Comparison of ENCODE assay signal across 11 mouse cellular contexts in the genomic region with DNA sequence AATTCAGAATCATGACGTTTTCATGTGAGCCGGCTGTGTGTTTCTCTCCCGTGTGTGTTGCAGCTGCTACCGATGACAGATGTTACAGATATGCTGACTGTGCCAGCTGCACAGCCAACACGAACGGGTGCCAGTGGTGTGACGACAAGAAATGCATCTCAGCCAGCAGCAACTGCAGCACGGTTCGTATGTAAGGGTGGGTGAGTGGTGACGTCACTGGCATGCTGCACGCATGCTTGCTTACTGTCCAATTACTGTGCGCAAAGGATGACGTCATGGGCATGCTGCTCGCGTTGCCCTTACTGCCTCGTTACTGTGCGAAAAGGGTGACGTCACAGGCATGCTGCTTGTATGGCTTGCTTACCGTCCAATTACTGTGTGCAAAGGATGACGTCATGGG.
DNase-seq lines count a peak whose midpoint lies in the region; ATAC-seq and TF ChIP-seq lines count a peak whose summit lies in the region.
"Had no signal": no experiment of that assay in that cellular context is flagged by ENCODE, and none has a peak within 500 bp of the region (broad histone marks: within the 10 kb centered on the region; RNA-seq: fewer than 3 reads in every experiment).

No protein-coding gene starts in this region.

- TF ChIP-seq RAD21 in MEL (IDR thresholded peaks at IDR 0.05; ENCODE audit: low read depth, low read length), result no peak

- no peak for TF ChIP-seq POLR2A in MEL (IDR thresholded peaks at IDR 0.05; ENCODE audit: control insufficient read depth in 1 of 2, insufficient read depth in 1 of 2, low read depth in 1 of 2, low read length in 2 of 2, poor library complexity in 1 of 2)

- H3K27me3 ChIP-seq in MEL (ENCODE audit: control insufficient read depth in 1 of 2, insufficient read depth in 2 of 2, low read length in 2 of 2), result no peaks in the 10 kb centered on the region
- H3K27me3 ChIP-seq: limb, embryonic 15.5 days had no signal

- no peak overlapping the region for H3K9ac ChIP-seq in MEL (ENCODE audit: control insufficient read depth, low read depth, low read length, poor library complexity, severe bottlenecking)
- H3K9ac ChIP-seq: limb, embryonic 15.5 days had no signal

- no peak overlapping the region for H3K27ac ChIP-seq in MEL (ENCODE audit: control insufficient read depth, low read depth, low read length)
- H3K27ac ChIP-seq: limb, embryonic 15.5 days had no signal

- no peak for TF ChIP-seq CTCF in MEL (IDR thresholded peaks at IDR 0.05 in 2 of 3, conservative IDR thresholded peaks at IDR 0.05 in 1 of 3; ENCODE audit: control insufficient read depth in 1 of 3, insufficient read depth in 1 of 3, low read depth in 2 of 3, low read length in 3 of 3, poor library complexity in 1 of 3, severe bottlenecking in 1 of 3)

- H3K4me1 ChIP-seq in MEL (ENCODE audit: control insufficient read depth in 1 of 2, insufficient read depth in 2 of 2, low read length in 2 of 2), result no peaks in the 10 kb centered on the region
- H3K4me1 ChIP-seq: limb, embryonic 15.5 days had no signal

- no peak overlapping the region for H3K4me3 ChIP-seq in MEL (ENCODE audit: control insufficient read depth in 1 of 2, insufficient read depth in 1 of 2, low read depth in 2 of 2, low read length in 2 of 2)
- H3K4me3 ChIP-seq: limb, embryonic 15.5 days had no signal

- H3K36me3 ChIP-seq in MEL (ENCODE audit: control insufficient read depth in 1 of 2, insufficient read depth in 2 of 2, low read length in 2 of 2), result no peaks in the 10 kb centered on the region

- no peaks in the 10 kb centered on the region for H3K9me3 ChIP-seq in MEL (replicated peaks; ENCODE audit: insufficient read depth, low read length)
- H3K9me3 ChIP-seq: limb, embryonic 15.5 days had no signal

- peak; percentile 12 for DNase-seq in gastrocnemius, postnatal 10 days
- no peak for DNase-seq in gastrocnemius, adult 8-10 months (ENCODE audit: low spot score in 2 of 2)
- DNase-seq in MEL (ENCODE audit: low read depth, low spot score), result no peak
- peak; percentile 19 to 38 for DNase-seq in frontal cortex, postnatal 10 days (ENCODE audit: low spot score in 2 of 2)
- DNase-seq in mesoderm, embryonic 11.5 days (ENCODE audit: low read depth, low spot score), result peak; percentile 7
- DNase-seq in embryo, embryonic 10 days (ENCODE audit: low spot score), result no peak
- no peak for DNase-seq in B cell, adult 2 months
- DNase-seq: kidney, adult 18-20 months had no signal

- no peak for ATAC-seq in megakaryocyte-erythroid progenitor cell, adult 5-6 weeks (replicated peaks; ENCODE audit: low FRiP score, low TSS enrichment, poor library complexity, severe bottlenecking)
- ATAC-seq: activated CD4-positive, CD25-positive, alpha-beta regulatory T cell, adult 4 months had no signal

- no peaks in the 10 kb centered on the region for H3K79me2 ChIP-seq in MEL (ENCODE audit: control insufficient read depth, insufficient read depth, low read length, poor library complexity)

- TF ChIP-seq EP300 in MEL (IDR thresholded peaks at IDR 0.05; ENCODE audit: low read depth in 1 of 2, low read length in 2 of 2), result no peak

TF ChIP-seq in MEL, 35 proteins besides CTCF, POLR2A, EP300 and RAD21:
- no peak for TF ChIP-seq UBTF (IDR thresholded peaks at IDR 0.05; ENCODE audit: borderline replicate concordance, insufficient read depth, low read depth, low read length)
- TF ChIP-seq CHD1 (IDR thresholded peaks at IDR 0.05; ENCODE audit: low read depth, low read length), result no peak
- TF ChIP-seq NELFE (IDR thresholded peaks at IDR 0.05; ENCODE audit: low read depth, low read length), result no peak
- TF ChIP-seq POLR2AphosphoS5 (IDR thresholded peaks at IDR 0.05; ENCODE audit: borderline replicate concordance, low read depth, low read length), result peak; percentile 83; the same call in 1 of the 2 replicates
- no peak for TF ChIP-seq MEF2A (IDR thresholded peaks at IDR 0.05; ENCODE audit: extremely low read depth, insufficient replicate concordance, low read depth, low read length, poor library complexity, severe bottlenecking)
TF ChIP-seq in MEL: peak in this region for 1.

Comparison
In these comparisons a context has a peak if more than half of its experiments do, and no peak if none do; other contexts are left out.
1. DNase-seq: peak in gastrocnemius, postnatal 10 days (single experiment), frontal cortex, postnatal 10 days (2 of 2) and mesoderm, embryonic 11.5 days (single experiment); none in gastrocnemius, adult 8-10 months (0 of 2), MEL (single experiment), embryo, embryonic 10 days (single experiment) and B cell, adult 2 months (0 of 2).